Mouse (Mus musculus) adrenal gland, postnatal 4 days (tissue): ENCODE data around the gene Ankrd23. TPM values are rescaled to one million over a fixed set of nuclear protein-coding genes. Genes with fewer than 3 reads are reported as not detected.

Source experiments
- microRNA-seq: library from miRNA; unstranded; fragments of <30 nt; microRNA quantifications from one replicate; pipeline ENCODE4 v1.2.0, GENCODE M21; 2021
- total RNA-seq, 2 experiments: library from RNA; stranded (reverse); gene quantifications; 2 replicates each; pipeline ENCODE4 v1.2.3; 2021

The Ankrd23 gene
- total RNA-seq, 2 experiments from 2014 or later = 20.7 to 22.9 TPM

Small RNAs within 50 kb of the gene (microRNA-seq; reads per million reads assigned to microRNA genes)
- not detected for gene Gm47280

Other genes starting within 250 kb of the Ankrd23 start
- 1 to 10 TPM; 6.0 to 8.4 TPM for gene Arid5a, start 229.2 kb downstream of the Ankrd23 start, total RNA-seq
- 100 to 1,000 TPM; 107 to 113 TPM for gene Kansl3, start 167.7 kb downstream of the Ankrd23 start, total RNA-seq
- gene Fer1l5, start 164.6 kb downstream of the Ankrd23 start, total RNA-seq = under 1 TPM; 0.70 to 0.99 TPM
- 10 to 100 TPM; 25.3 to 31.2 TPM for gene Lman2l, start 91.6 kb downstream of the Ankrd23 start, total RNA-seq
- gene Cnnm4, start 65.3 kb downstream of the Ankrd23 start, total RNA-seq = 1 to 10 TPM; 4.3 to 5.2 TPM
- 10 to 100 TPM; 44.1 to 45.1 TPM for gene Cnnm3, start 25.0 kb downstream of the Ankrd23 start, total RNA-seq
- gene Gm42417, start 2.5 kb upstream of the Ankrd23 start, total RNA-seq = not detected
- 10 to 100 TPM; 19.8 to 23.1 TPM for gene Ankrd39, start 10.6 kb upstream of the Ankrd23 start, total RNA-seq
- 10 to 100 TPM; 44.0 to 57.6 TPM for gene Sema4c, start 21.5 kb upstream of the Ankrd23 start, total RNA-seq
- gene Fam178b, start 146.3 kb upstream of the Ankrd23 start, total RNA-seq = 1 to 10 TPM; 1.0 to 1.2 TPM
- gene Cox5b, start 154.6 kb upstream of the Ankrd23 start, total RNA-seq = 100 to 1,000 TPM; 707 to 717 TPM
- not detected for gene 4933424G06Rik, start 173.3 kb upstream of the Ankrd23 start, total RNA-seq
- gene Actr1b, start 177.5 kb upstream of the Ankrd23 start, total RNA-seq = 100 to 1,000 TPM; 133 to 143 TPM
- under 1 TPM; 0.28 to 0.40 TPM for gene Zap70, start 224.9 kb upstream of the Ankrd23 start, total RNA-seq